In genomic region chr2:103566423-103566712, GRCm38 (mm10) we compare ENCODE assay signal across 8 mouse cellular contexts. TPM values are rescaled to one million over a fixed set of nuclear protein-coding genes. Genes with fewer than 3 reads are reported as not detected.
DNase-seq lines count a peak whose midpoint lies in the region; ATAC-seq and TF ChIP-seq lines count a peak whose summit lies in the region.

No protein-coding gene starts in this region.

- H3K9ac ChIP-seq in kidney, postnatal 0 days (ENCODE audit: low read depth, low read length): peak overlapping the region; percentile 65
- peak overlapping the region; percentile 62 for H3K9ac ChIP-seq in hindbrain, postnatal 0 days (replicated peaks; ENCODE audit: low read length)
- H3K9ac ChIP-seq in midbrain, embryonic 16.5 days (ENCODE audit: low read depth, low read length): peak overlapping the region; percentile 74

- under 1% methylated on average over 38 of the region's 40 CpGs for WGBS in kidney, postnatal 0 days
- WGBS in hindbrain, postnatal 0 days: under 1% methylated on average over 39 of the region's 40 CpGs
- 0% methylated on average over 40 of the region's 40 CpGs for WGBS in midbrain, embryonic 16.5 days

- H3K4me1 ChIP-seq in kidney, postnatal 0 days (replicated peaks; ENCODE audit: insufficient read depth, low read length): peaks cover 33% of the 10 kb centered on the region; the same call in 1 of the 2 replicates
- no peaks in the 10 kb centered on the region; the same call in 1 of the 2 replicates for H3K4me1 ChIP-seq in cortical plate, adult 2 months (ENCODE audit: control insufficient read depth, insufficient read depth, low read length)
- peaks cover 8% of the 10 kb centered on the region for H3K4me1 ChIP-seq in hindbrain, postnatal 0 days (ENCODE audit: insufficient read depth, low read length)
- peaks cover 22% of the 10 kb centered on the region; the same call in 1 of the 2 replicates for H3K4me1 ChIP-seq in midbrain, embryonic 16.5 days (ENCODE audit: control insufficient read depth, insufficient read depth, low read length)

- H3K4me2 ChIP-seq in kidney, postnatal 0 days (ENCODE audit: low read length): peak overlapping the region; percentile 99
- H3K4me2 ChIP-seq in hindbrain, postnatal 0 days (ENCODE audit: low read depth, low read length): peak overlapping the region; percentile 96
- H3K4me2 ChIP-seq in midbrain, embryonic 16.5 days (ENCODE audit: low read length): peak overlapping the region; percentile 96

- TF ChIP-seq CTCF in kidney, postnatal 0 days (IDR thresholded peaks at IDR 0.05; ENCODE audit: low read depth): no peak
- TF ChIP-seq CTCF in cortical plate, adult 2 months (IDR thresholded peaks at IDR 0.05; ENCODE audit: extremely low read depth, insufficient read depth, low read length): no peak
- no peak for TF ChIP-seq CTCF in hindbrain, postnatal 0 days (IDR thresholded peaks at IDR 0.05; ENCODE audit: low read depth)

- no peak for DNase-seq in kidney, postnatal 0 days (ENCODE audit: low spot score)
- no peak for DNase-seq in kidney, adult 9 months
- DNase-seq in hindbrain, postnatal 0 days (ENCODE audit: low spot score): no peak
- no peak for DNase-seq in adrenal gland, postnatal 36 days
- no peak for DNase-seq in right cerebral cortex, postnatal 14 days
- no peak for DNase-seq in kidney, postnatal 4 days

- no peaks in the 10 kb centered on the region for H3K27me3 ChIP-seq in kidney, postnatal 0 days (ENCODE audit: insufficient read depth, low read length)
- no peaks in the 10 kb centered on the region for H3K27me3 ChIP-seq in hindbrain, postnatal 0 days (ENCODE audit: insufficient read depth, low read length)
- no peaks in the 10 kb centered on the region for H3K27me3 ChIP-seq in midbrain, embryonic 16.5 days (ENCODE audit: control insufficient read depth, insufficient read depth, low read depth, low read length)

- ATAC-seq in kidney, postnatal 0 days (replicated peaks; ENCODE audit: low FRiP score, low read depth): peak; percentile 57; the same call in 1 of the 2 replicates
- ATAC-seq in hindbrain, postnatal 0 days: peak; percentile 68
- ATAC-seq in midbrain, embryonic 16.5 days: peak; percentile 50

- peak overlapping the region; percentile 81 for H3K27ac ChIP-seq in kidney, postnatal 0 days
- H3K27ac ChIP-seq in cortical plate, adult 2 months (ENCODE audit: insufficient read depth, low read length): no peak overlapping the region; the same call in 1 of the 2 replicates
- H3K27ac ChIP-seq in hindbrain, postnatal 0 days: peak overlapping the region; percentile 77
- peak overlapping the region; percentile 14 for H3K27ac ChIP-seq in midbrain, embryonic 16.5 days (ENCODE audit: low read length)

- no peaks in the 10 kb centered on the region for H3K36me3 ChIP-seq in kidney, postnatal 0 days (ENCODE audit: insufficient read depth, low read length)
- no peaks in the 10 kb centered on the region for H3K36me3 ChIP-seq in hindbrain, postnatal 0 days (ENCODE audit: insufficient read depth, low read length)
- no peaks in the 10 kb centered on the region for H3K36me3 ChIP-seq in midbrain, embryonic 16.5 days (ENCODE audit: control insufficient read depth, insufficient read depth, low read length)

- H3K9me3 ChIP-seq in kidney, postnatal 0 days (replicated peaks; ENCODE audit: low read length): no peaks in the 10 kb centered on the region
- H3K9me3 ChIP-seq in hindbrain, postnatal 0 days (ENCODE audit: low read length): no peaks in the 10 kb centered on the region
- H3K9me3 ChIP-seq in midbrain, embryonic 16.5 days (replicated peaks; ENCODE audit: control insufficient read depth, low read length, poor library complexity, severe bottlenecking): no peaks in the 10 kb centered on the region

- no peak for TF ChIP-seq POLR2A in cortical plate, adult 2 months (IDR thresholded peaks at IDR 0.05; ENCODE audit: extremely low read depth, insufficient read depth, low read length)

- H3K4me3 ChIP-seq in kidney, postnatal 0 days (replicated peaks; ENCODE audit: low read depth, low read length): peak overlapping the region; percentile 62
- H3K4me3 ChIP-seq in cortical plate, adult 2 months (ENCODE audit: insufficient read depth, low read length): peak overlapping the region; percentile 36
- H3K4me3 ChIP-seq in hindbrain, postnatal 0 days (ENCODE audit: low read length): peak overlapping the region; percentile 71
- H3K4me3 ChIP-seq in midbrain, embryonic 16.5 days (ENCODE audit: low read depth, low read length): peak overlapping the region; percentile 68

RNA-seq across cellular contexts. Expression of gene Abtb2, which starts 0.3 kb away (rescaled TPM):
- polyA plus RNA-seq in kidney, postnatal 0 days (2015; fragmentation: Nextera tagmentation; extraction: Ambion mirVana): 5.2 and 5.6 TPM in 2 replicates
- polyA plus RNA-seq in cortical plate, adult 2 months (2012; rRNA removed): 10.8 and 11.9 TPM in 2 replicates
- total RNA-seq in hindbrain, postnatal 0 days (2014; rRNA removed): 42.9 and 45.9 TPM in 2 replicates
- polyA plus RNA-seq in hindbrain, postnatal 0 days (2015; fragmentation: Nextera tagmentation; extraction: Ambion mirVana): 11.7 and 11.8 TPM in 2 replicates
- polyA plus RNA-seq in midbrain, embryonic 16.5 days (2015; fragmentation: Nextera tagmentation; extraction: Ambion mirVana): 8.7 and 9.0 TPM in 2 replicates
- total RNA-seq in adrenal gland, postnatal 36 days (2021): 10 to 100 TPM; 33.4 to 51.6 TPM
